Mouse (Mus musculus): ENCODE results near the gene Icosl. TPM values are rescaled to one million over a fixed set of nuclear protein-coding genes. Genes with fewer than 3 reads are reported as not detected.

Icosl gene
- total and polyA plus RNA-seq, 3 experiments: 0.64 to 1.5 (median 1.3) TPM

DNA sequence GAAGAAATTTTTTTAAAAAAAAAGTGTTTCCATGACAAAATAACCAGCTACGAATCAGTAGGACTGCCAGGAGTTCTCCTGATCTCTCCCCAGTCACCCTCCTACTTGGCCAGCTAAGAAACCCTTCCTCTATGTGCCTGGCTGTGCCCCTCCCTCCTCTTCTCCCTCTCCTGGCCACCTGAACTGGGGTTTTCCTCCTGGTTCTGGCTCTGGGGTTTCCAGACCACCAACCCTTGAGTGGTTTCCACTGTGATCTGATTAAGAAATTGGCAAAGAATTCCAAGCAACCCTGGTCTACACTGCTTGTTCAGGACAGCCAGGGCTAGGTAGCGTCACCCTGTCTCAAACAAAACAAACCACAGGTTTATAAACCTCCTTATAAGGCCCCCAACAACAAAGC is 59.5 kb downstream of the Icosl start:
- peaks cover 0 to 9% of the 10 kb centered on the region in 2 experiments; a peak in 2 of 4 replicates for H3K4me1 ChIP-seq (ENCODE audit: control insufficient read depth in 1 of 2, insufficient read depth in 2 of 2)
- no peaks in the 10 kb centered on the region for H3K79me2 ChIP-seq (replicated peaks; ENCODE audit: control insufficient read depth, extremely low read depth, insufficient read depth, poor library complexity, severe bottlenecking)
- no peak overlapping the region for H3K9ac ChIP-seq (ENCODE audit: insufficient read depth, low read depth)
- dilution Hi-C loops (cut with MboI; ENCODE audit: extremely low pct_ligation_motif_present, extremely low pct_unique_long_range_greater_than_20kb, low sequenced_read_pairs): no loop called here
- DNase-seq (ENCODE audit: extremely low read depth): no peak
- TF ChIP-seq ZC3H11A (IDR thresholded peaks at IDR 0.05; ENCODE audit: low read depth, low read length) (no peak), ZNF384 (IDR thresholded peaks at IDR 0.05; ENCODE audit: low read depth, low read length) (no peak), UBTF (IDR thresholded peaks at IDR 0.05; ENCODE audit: low read depth, low read length) (no peak), RAD21 (IDR thresholded peaks at IDR 0.05; ENCODE audit: low read depth, low read length) (no peak), MYC (IDR thresholded peaks at IDR 0.05; ENCODE audit: low read depth, low read length) (no peak), NRF1 (IDR thresholded peaks at IDR 0.05; ENCODE audit: low read depth, low read length) (no peak), CHD1 (IDR thresholded peaks at IDR 0.05; ENCODE audit: low read depth, low read length) (no peak), JUND (conservative IDR thresholded peaks at IDR 0.05; ENCODE audit: low read depth, low read length) (no peak), MAX (IDR thresholded peaks at IDR 0.05; ENCODE audit: low read length) (no peak), RCOR1 (conservative IDR thresholded peaks at IDR 0.05; ENCODE audit: low read depth, low read length) (no peak), NELFE (IDR thresholded peaks at IDR 0.05; ENCODE audit: low read depth, low read length) (no peak), USF1 (IDR thresholded peaks at IDR 0.05; ENCODE audit: low read depth, low read length) (no peak), POLR2AphosphoS2 (IDR thresholded peaks at IDR 0.05; ENCODE audit: low read depth, low read length) (no peak), CTCF (conservative IDR thresholded peaks at IDR 0.05 in 1 of 2, IDR thresholded peaks at IDR 0.05 in 1 of 2; ENCODE audit: low read depth in 2 of 2, low read length in 2 of 2) (no peak), MXI1 (IDR thresholded peaks at IDR 0.05; ENCODE audit: low read depth, low read length) (no peak), POLR2A (IDR thresholded peaks at IDR 0.05; ENCODE audit: low read depth, low read length) (no peak), MAFK (IDR thresholded peaks at IDR 0.05; ENCODE audit: insufficient replicate concordance, low read length) (no peak), MEF2A (IDR thresholded peaks at IDR 0.05; ENCODE audit: borderline replicate concordance, low read depth, low read length) (no peak), ZKSCAN1 (IDR thresholded peaks at IDR 0.05; ENCODE audit: borderline replicate concordance, low read depth, low read length) (no peak), PAX5 (IDR thresholded peaks at IDR 0.05; ENCODE audit: low read length) (no peak)
- peaks cover 6% of the 10 kb centered on the region for H3K9me3 ChIP-seq (replicated peaks; ENCODE audit: low read length)
- no peak overlapping the region for H3K4me2 ChIP-seq (ENCODE audit: insufficient read depth, low read depth, poor library complexity, severe bottlenecking)
- in situ Hi-C loops (cut with MboI; ENCODE audit: low pct_ligation_motif_present, low pct_unique_long_range_greater_than_20kb, low sequenced_read_pairs): no loop called here
- H3K4me3 ChIP-seq (replicated peaks in 1 of 3; ENCODE audit: low read depth in 2 of 3, low read length in 2 of 3, poor library complexity in 1 of 3): no peak overlapping the region
- no peak overlapping the region for H3K27ac ChIP-seq (ENCODE audit: insufficient read depth, low read depth)
- H3K27me3 ChIP-seq (replicated peaks): peaks cover 19% of the 10 kb centered on the region
- H3K36me3 ChIP-seq (replicated peaks in 1 of 2; ENCODE audit: control insufficient read depth in 1 of 2, insufficient read depth in 1 of 2, low read length in 1 of 2): no peaks in the 10 kb centered on the region

DNA sequence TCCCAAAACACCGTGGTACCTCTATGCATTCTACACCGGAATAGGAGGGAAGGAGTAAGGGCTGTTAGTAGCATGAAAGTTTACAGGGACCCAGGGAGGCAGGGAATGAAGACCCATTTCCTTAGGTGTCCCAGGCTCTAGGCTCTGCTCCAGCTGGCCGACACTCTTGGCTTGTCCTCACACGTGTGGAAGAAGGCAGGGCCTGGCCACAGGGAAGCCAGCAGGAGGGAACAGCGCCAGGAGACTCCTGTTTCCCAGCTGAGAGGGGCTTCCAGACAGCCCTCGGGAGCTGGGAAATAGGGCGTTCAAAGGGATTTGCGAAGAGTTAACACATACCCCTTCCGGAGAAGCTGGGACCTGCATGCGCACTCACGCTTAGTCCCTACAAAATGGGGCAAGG is 60.3 kb downstream of the Icosl start:
- Histone ChIP-seq H3K9me3 (replicated peaks; ENCODE audit: low read length) (peaks cover 6% of the 10 kb centered on the region), H3K4me2 (ENCODE audit: insufficient read depth, low read depth, poor library complexity, severe bottlenecking) (no peak overlapping the region), H3K9ac (ENCODE audit: insufficient read depth, low read depth) (no peak overlapping the region), H3K27me3 (replicated peaks) (peaks cover 19% of the 10 kb centered on the region), H3K79me2 (replicated peaks; ENCODE audit: control insufficient read depth, extremely low read depth, insufficient read depth, poor library complexity, severe bottlenecking) (no peaks in the 10 kb centered on the region), H3K4me3 (replicated peaks in 1 of 3; ENCODE audit: low read depth in 2 of 3, low read length in 2 of 3, poor library complexity in 1 of 3) (no peak overlapping the region), H3K36me3 (replicated peaks in 1 of 2; ENCODE audit: control insufficient read depth in 1 of 2, insufficient read depth in 1 of 2, low read length in 1 of 2) (no peaks in the 10 kb centered on the region), H3K27ac (ENCODE audit: insufficient read depth, low read depth) (no peak overlapping the region), H3K4me1 (ENCODE audit: control insufficient read depth in 1 of 2, insufficient read depth in 2 of 2) (peaks cover 7 to 17% of the 10 kb centered on the region in 2 experiments)
- TF ChIP-seq HCFC1 (IDR thresholded peaks at IDR 0.05; ENCODE audit: low read depth, low read length) (no peak), ETS1 (conservative IDR thresholded peaks at IDR 0.05; ENCODE audit: low read depth, low read length) (no peak), ZKSCAN1 (IDR thresholded peaks at IDR 0.05; ENCODE audit: borderline replicate concordance, low read depth, low read length) (no peak), MYC (IDR thresholded peaks at IDR 0.05; ENCODE audit: low read depth, low read length) (no peak), CHD2 (IDR thresholded peaks at IDR 0.05; ENCODE audit: low read length) (no peak), ZMIZ1 (IDR thresholded peaks at IDR 0.05; ENCODE audit: low read depth, low read length) (no peak), TCF12 (IDR thresholded peaks at IDR 0.05; ENCODE audit: low read depth, low read length) (no peak), MAFK (IDR thresholded peaks at IDR 0.05; ENCODE audit: insufficient replicate concordance, low read length) (no peak), RAD21 (IDR thresholded peaks at IDR 0.05; ENCODE audit: low read depth, low read length) (no peak), CHD1 (IDR thresholded peaks at IDR 0.05; ENCODE audit: low read depth, low read length) (no peak), E2F4 (IDR thresholded peaks at IDR 0.05; ENCODE audit: insufficient replicate concordance, low read depth, low read length) (no peak), USF2 (conservative IDR thresholded peaks at IDR 0.05; ENCODE audit: low read depth, low read length) (no peak), MEF2A (IDR thresholded peaks at IDR 0.05; ENCODE audit: borderline replicate concordance, low read depth, low read length) (no peak)
- DNase-seq (ENCODE audit: extremely low read depth): no peak
- dilution Hi-C loops (cut with MboI; ENCODE audit: extremely low pct_ligation_motif_present, extremely low pct_unique_long_range_greater_than_20kb, low sequenced_read_pairs) (no loop called here), in situ Hi-C loops (cut with MboI; ENCODE audit: low pct_ligation_motif_present, low pct_unique_long_range_greater_than_20kb, low sequenced_read_pairs) (no loop called here)

Measured in CH12.LX (cell line).